Mouse (Mus musculus): ENCODE results near the gene Fgf12. TPM values are rescaled to one million over a fixed set of nuclear protein-coding genes. Genes with fewer than 3 reads are reported as not detected.
A peak's percentile ranks its signal among the peaks of the same experiment; 100 is the strongest.

Fgf12 gene
- polyA plus RNA-seq, 2 experiments, result 0.06 TPM; not detected in 1

GRCm38 (mm10) chr16:28596112-28596511, 156.8 kb downstream of the Fgf12 start:
- H3K27ac ChIP-seq, result no peak overlapping the region
- WGBS (ENCODE audit: insufficient replicate concordance), result 74% methylated on average over 13 of the region's 13 CpGs

DNA sequence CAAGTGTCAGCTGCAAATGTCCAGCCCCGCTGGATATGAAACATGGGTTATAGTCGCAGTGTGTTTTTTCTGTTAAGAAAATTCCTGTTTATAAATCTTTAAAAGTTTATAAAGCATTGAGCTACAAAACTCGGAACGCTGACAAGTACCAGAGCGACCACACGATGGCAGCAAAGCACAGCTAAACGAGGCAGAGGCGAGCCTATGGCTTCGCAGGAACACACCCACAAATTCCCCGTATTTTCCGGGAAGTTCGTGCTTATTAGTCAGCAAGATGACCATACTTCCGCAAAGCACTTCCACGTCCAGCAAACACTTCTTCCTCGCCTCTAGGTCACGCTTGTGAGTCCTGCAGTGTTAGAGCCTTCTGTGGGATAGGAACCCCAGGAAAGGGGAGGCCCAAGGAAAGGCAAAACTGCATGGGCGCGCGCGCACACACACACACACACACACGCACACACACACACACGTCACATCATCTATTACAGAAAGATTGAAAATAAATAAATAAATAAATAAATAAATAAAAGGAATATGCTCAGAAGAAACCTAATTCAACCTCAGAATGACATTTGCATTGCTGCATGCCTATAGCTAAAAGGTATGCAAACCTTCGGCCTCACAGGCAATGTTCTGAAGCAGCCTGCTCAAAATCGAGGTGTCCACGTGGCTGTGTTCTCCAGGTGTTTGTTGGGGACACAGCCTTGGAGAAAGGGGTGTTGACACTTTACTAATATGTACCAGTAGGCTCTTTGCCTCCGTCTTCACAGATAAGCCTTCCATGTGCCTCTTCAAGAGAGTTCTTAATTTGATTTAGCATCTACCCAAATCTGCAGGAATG, 159.6 kb downstream of the Fgf12 start:
- 22% methylated on average over 26 of the region's 26 CpGs for WGBS (ENCODE audit: insufficient replicate concordance)
- Histone ChIP-seq H3K4me3 (ENCODE audit: insufficient read depth in 1 of 2, low read depth in 2 of 2, low read length in 2 of 2) (peak overlapping the region in 1 of 2 experiments; percentile 21; a peak in 1 of 4 replicates), H3K4me2 (ENCODE audit: low read depth) (peak overlapping the region; percentile 32; the same call in 1 of the 2 replicates), H3K27me3 (ENCODE audit: control insufficient read depth, insufficient read depth, low read length) (no peaks in the 10 kb centered on the region), H3K27ac (no peak overlapping the region), H3K9ac (replicated peaks) (no peak overlapping the region), H3K36me3 (replicated peaks; ENCODE audit: control insufficient read depth, insufficient read depth, low read depth) (no peaks in the 10 kb centered on the region), H3K9me3 (ENCODE audit: control insufficient read depth, low read length) (no peaks in the 10 kb centered on the region), H3K4me1 (replicated peaks; ENCODE audit: control insufficient read depth in 2 of 2, insufficient read depth in 2 of 2, low read length in 1 of 2) (no peaks in the 10 kb centered on the region)
- ATAC-seq (ENCODE audit: insufficient read depth) (no peak), DNase-seq (ENCODE audit: low read depth in 3 of 3, low spot score in 3 of 3) (peak; percentile 2 to 6 (median 5))
- peak; percentile 63 for TF ChIP-seq CTCF (IDR thresholded peaks at IDR 0.05; ENCODE audit: low read depth)
- no peak for TF ChIP-seq EP300 (IDR thresholded peaks at IDR 0.05; ENCODE audit: low read depth)

More at GRCm38 (mm10) chr16:28596112-28596511, 156.8 kb downstream of the Fgf12 start:
- H3K9me3 ChIP-seq (ENCODE audit: control insufficient read depth, low read length), result no peaks in the 10 kb centered on the region
- no peak for DNase-seq (ENCODE audit: low read depth in 3 of 3, low spot score in 3 of 3)
- TF ChIP-seq CTCF (IDR thresholded peaks at IDR 0.05; ENCODE audit: low read depth) (no peak), EP300 (IDR thresholded peaks at IDR 0.05; ENCODE audit: low read depth) (no peak)
- H3K4me2 ChIP-seq (ENCODE audit: low read depth), result no peak overlapping the region
- ATAC-seq (ENCODE audit: insufficient read depth), result no peak
- H3K4me3 ChIP-seq (ENCODE audit: insufficient read depth in 1 of 2, low read depth in 2 of 2, low read length in 2 of 2), result no peak overlapping the region
- H3K4me1 ChIP-seq (replicated peaks; ENCODE audit: control insufficient read depth in 2 of 2, insufficient read depth in 2 of 2, low read length in 1 of 2), result no peaks in the 10 kb centered on the region
- no peaks in the 10 kb centered on the region for H3K27me3 ChIP-seq (ENCODE audit: control insufficient read depth, insufficient read depth, low read length)
- H3K9ac ChIP-seq (replicated peaks), result no peak overlapping the region
- H3K36me3 ChIP-seq (replicated peaks; ENCODE audit: control insufficient read depth, insufficient read depth, low read depth), result no peaks in the 10 kb centered on the region

GRCm38 (mm10) chr16:28592466-28592865, 160.4 kb downstream of the Fgf12 start:
- Histone ChIP-seq H3K4me3 (ENCODE audit: insufficient read depth in 1 of 2, low read depth in 2 of 2, low read length in 2 of 2) (no peak overlapping the region), H3K4me1 (replicated peaks; ENCODE audit: control insufficient read depth in 2 of 2, insufficient read depth in 2 of 2, low read length in 1 of 2) (no peaks in the 10 kb centered on the region), H3K9me3 (ENCODE audit: control insufficient read depth, low read length) (no peaks in the 10 kb centered on the region), H3K27ac (no peak overlapping the region), H3K36me3 (replicated peaks; ENCODE audit: control insufficient read depth, insufficient read depth, low read depth) (no peaks in the 10 kb centered on the region), H3K4me2 (ENCODE audit: low read depth) (no peak overlapping the region), H3K27me3 (ENCODE audit: control insufficient read depth, insufficient read depth, low read length) (no peaks in the 10 kb centered on the region), H3K9ac (replicated peaks) (no peak overlapping the region)
- TF ChIP-seq CTCF (IDR thresholded peaks at IDR 0.05; ENCODE audit: low read depth), result no peak
- no peak for TF ChIP-seq EP300 (IDR thresholded peaks at IDR 0.05; ENCODE audit: low read depth)
- ATAC-seq (ENCODE audit: insufficient read depth) (no peak), DNase-seq (ENCODE audit: low read depth in 3 of 3, low spot score in 3 of 3) (no peak)
- WGBS (ENCODE audit: insufficient replicate concordance), result 78% methylated on average over 6 of the region's 6 CpGs

DNA sequence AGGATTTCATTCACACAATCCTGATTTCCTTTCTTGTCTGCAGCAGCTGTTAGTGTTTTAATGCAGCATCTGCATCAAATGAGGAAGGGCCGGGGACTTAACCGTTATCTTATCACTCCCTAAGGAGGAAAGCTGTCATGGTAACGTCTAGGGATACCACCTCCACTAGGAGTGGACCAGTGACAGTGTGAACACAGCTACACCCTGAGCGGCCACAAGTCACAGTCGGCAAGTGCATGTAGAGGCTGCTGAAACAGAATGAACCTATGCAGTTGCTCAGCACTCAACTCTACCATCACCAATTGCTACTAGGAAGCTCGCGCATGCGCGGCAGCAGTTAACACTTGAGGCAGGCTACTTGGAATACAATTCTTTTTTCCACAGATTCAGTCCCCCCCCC, 161.3 kb downstream of the Fgf12 start:
- ATAC-seq (ENCODE audit: insufficient read depth) (no peak), DNase-seq (ENCODE audit: low read depth in 3 of 3, low spot score in 3 of 3) (no peak)
- TF ChIP-seq EP300 (IDR thresholded peaks at IDR 0.05; ENCODE audit: low read depth) (no peak), CTCF (IDR thresholded peaks at IDR 0.05; ENCODE audit: low read depth) (no peak)
- no peaks in the 10 kb centered on the region for H3K4me1 ChIP-seq (replicated peaks; ENCODE audit: control insufficient read depth in 2 of 2, insufficient read depth in 2 of 2, low read length in 1 of 2)
- H3K27ac ChIP-seq, result no peak overlapping the region
- H3K4me3 ChIP-seq (ENCODE audit: insufficient read depth in 1 of 2, low read depth in 2 of 2, low read length in 2 of 2), result no peak overlapping the region
- no peaks in the 10 kb centered on the region for H3K36me3 ChIP-seq (replicated peaks; ENCODE audit: control insufficient read depth, insufficient read depth, low read depth)
- no peaks in the 10 kb centered on the region for H3K27me3 ChIP-seq (ENCODE audit: control insufficient read depth, insufficient read depth, low read length)
- 54% methylated on average over 9 of the region's 9 CpGs for WGBS (ENCODE audit: insufficient replicate concordance)
- H3K9me3 ChIP-seq (ENCODE audit: control insufficient read depth, low read length), result no peaks in the 10 kb centered on the region
- H3K9ac ChIP-seq (replicated peaks), result no peak overlapping the region
- H3K4me2 ChIP-seq (ENCODE audit: low read depth), result no peak overlapping the region

DNA sequence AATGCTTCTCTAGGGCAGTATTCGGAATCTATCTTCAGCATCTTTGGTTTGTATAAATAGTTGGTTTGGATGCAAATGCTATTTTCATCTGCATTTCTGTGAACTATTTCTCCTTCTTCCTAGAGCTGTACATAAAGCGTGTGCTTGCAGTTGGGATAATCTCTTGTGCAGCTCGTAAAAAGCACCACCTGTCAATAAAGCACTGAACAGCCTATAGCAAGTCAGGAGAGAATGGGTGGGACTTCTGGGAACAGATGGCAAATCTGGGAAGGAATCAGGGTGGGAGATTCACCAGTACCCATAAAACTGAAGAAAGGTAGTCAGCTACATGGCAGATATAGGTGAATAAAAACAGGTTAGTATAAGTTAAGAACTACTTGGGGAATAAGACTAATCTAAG, 180.7 kb downstream of the Fgf12 start:
- no peaks in the 10 kb centered on the region for H3K36me3 ChIP-seq (replicated peaks; ENCODE audit: control insufficient read depth, insufficient read depth, low read depth)
- H3K9me3 ChIP-seq (ENCODE audit: control insufficient read depth, low read length), result no peaks in the 10 kb centered on the region
- H3K4me3 ChIP-seq (ENCODE audit: insufficient read depth in 1 of 2, low read depth in 2 of 2, low read length in 2 of 2), result no peak overlapping the region
- no peak overlapping the region for H3K27ac ChIP-seq
- no peak overlapping the region for H3K4me2 ChIP-seq (ENCODE audit: low read depth)
- TF ChIP-seq CTCF (IDR thresholded peaks at IDR 0.05; ENCODE audit: low read depth) (no peak), EP300 (IDR thresholded peaks at IDR 0.05; ENCODE audit: low read depth) (no peak)
- H3K4me1 ChIP-seq (replicated peaks; ENCODE audit: control insufficient read depth in 2 of 2, insufficient read depth in 2 of 2, low read length in 1 of 2), result no peaks in the 10 kb centered on the region
- no peak overlapping the region for H3K9ac ChIP-seq (replicated peaks)
- no peaks in the 10 kb centered on the region for H3K27me3 ChIP-seq (ENCODE audit: control insufficient read depth, insufficient read depth, low read length)
- WGBS (ENCODE audit: insufficient replicate concordance), result 46% methylated on average over 3 of the region's 3 CpGs
- no peak for ATAC-seq (ENCODE audit: insufficient read depth)
- DNase-seq (ENCODE audit: low read depth in 3 of 3, low spot score in 3 of 3), result no peak

Data from liver, embryonic 14.5 days (tissue).